Mouse (Mus musculus): ENCODE data around the gene Adam15. TPM values are rescaled to one million over a fixed set of nuclear protein-coding genes. Genes with fewer than 3 reads are reported as not detected.

Gene Adam15
- polyA plus RNA-seq, 1 experiment = 187 TPM

- WGBS = 8% methylated on average over 26 of the region's 26 CpGs
- no peak overlapping the region for H3K27ac ChIP-seq (ENCODE audit: control insufficient read depth, insufficient read depth, low read depth, low read length, poor library complexity)
- no peaks in the 10 kb centered on the region for H3K4me1 ChIP-seq (ENCODE audit: control insufficient read depth, insufficient read depth, low read length)
- H3K4me3 ChIP-seq (replicated peaks; ENCODE audit: control insufficient read depth, low read depth, low read length) = no peak overlapping the region
- TF ChIP-seq CTCF (IDR thresholded peaks at IDR 0.05; ENCODE audit: control insufficient read depth, insufficient read depth, low read length) = peak; percentile 87
- no peak for TF ChIP-seq POLR2A (IDR thresholded peaks at IDR 0.05; ENCODE audit: borderline replicate concordance, control insufficient read depth, low read depth, low read length)
Measured at GRCm38 (mm10) chr3:89315195-89315929, 34.4 kb downstream of the Adam15 start.

- H3K27ac ChIP-seq (ENCODE audit: control insufficient read depth, insufficient read depth, low read depth, low read length, poor library complexity) = no peak overlapping the region
- WGBS = 38% methylated on average over 2 of the region's 2 CpGs
- TF ChIP-seq POLR2A (IDR thresholded peaks at IDR 0.05; ENCODE audit: borderline replicate concordance, control insufficient read depth, low read depth, low read length) (no peak), CTCF (IDR thresholded peaks at IDR 0.05; ENCODE audit: control insufficient read depth, insufficient read depth, low read length) (no peak)
- no peaks in the 10 kb centered on the region for H3K4me1 ChIP-seq (ENCODE audit: control insufficient read depth, insufficient read depth, low read length)
- H3K4me3 ChIP-seq (replicated peaks; ENCODE audit: control insufficient read depth, low read depth, low read length) = no peak overlapping the region
Measured at GRCm38 (mm10) chr3:89314791-89315190, 35.0 kb downstream of the Adam15 start.

- 73% methylated on average over 5 of the region's 5 CpGs for WGBS
- no peak for TF ChIP-seq CTCF (IDR thresholded peaks at IDR 0.05; ENCODE audit: control insufficient read depth, insufficient read depth, low read length)
- no peak for TF ChIP-seq POLR2A (IDR thresholded peaks at IDR 0.05; ENCODE audit: borderline replicate concordance, control insufficient read depth, low read depth, low read length)
- H3K27ac ChIP-seq (ENCODE audit: control insufficient read depth, insufficient read depth, low read depth, low read length, poor library complexity) = no peak overlapping the region
- H3K4me1 ChIP-seq (ENCODE audit: control insufficient read depth, insufficient read depth, low read length) = no peaks in the 10 kb centered on the region
- no peak overlapping the region for H3K4me3 ChIP-seq (replicated peaks; ENCODE audit: control insufficient read depth, low read depth, low read length)
Measured at GRCm38 (mm10) chr3:89314340-89314739, 35.5 kb downstream of the Adam15 start.

- H3K27ac ChIP-seq (ENCODE audit: control insufficient read depth, insufficient read depth, low read depth, low read length, poor library complexity) = no peak overlapping the region
- 6% methylated on average over 9 of the region's 9 CpGs for WGBS
- no peaks in the 10 kb centered on the region for H3K4me1 ChIP-seq (ENCODE audit: control insufficient read depth, insufficient read depth, low read length)
- H3K4me3 ChIP-seq (replicated peaks; ENCODE audit: control insufficient read depth, low read depth, low read length) = no peak overlapping the region
- peak; percentile 81 for TF ChIP-seq CTCF (IDR thresholded peaks at IDR 0.05; ENCODE audit: control insufficient read depth, insufficient read depth, low read length)
- TF ChIP-seq POLR2A (IDR thresholded peaks at IDR 0.05; ENCODE audit: borderline replicate concordance, control insufficient read depth, low read depth, low read length) = no peak
Measured at GRCm38 (mm10) chr3:89308089-89308488, 41.7 kb downstream of the Adam15 start.

GRCm38 (mm10) chr3:89305551-89306325, 44.1 kb downstream of the Adam15 start:
- TF ChIP-seq CTCF (IDR thresholded peaks at IDR 0.05; ENCODE audit: control insufficient read depth, insufficient read depth, low read length) = no peak
- TF ChIP-seq POLR2A (IDR thresholded peaks at IDR 0.05; ENCODE audit: borderline replicate concordance, control insufficient read depth, low read depth, low read length) = no peak
- no peak overlapping the region for H3K4me3 ChIP-seq (replicated peaks; ENCODE audit: control insufficient read depth, low read depth, low read length)
- no peak overlapping the region for H3K27ac ChIP-seq (ENCODE audit: control insufficient read depth, insufficient read depth, low read depth, low read length, poor library complexity)
- no peaks in the 10 kb centered on the region for H3K4me1 ChIP-seq (ENCODE audit: control insufficient read depth, insufficient read depth, low read length)
- 82% methylated on average over 8 of the region's 8 CpGs for WGBS

- TF ChIP-seq POLR2A (IDR thresholded peaks at IDR 0.05; ENCODE audit: borderline replicate concordance, control insufficient read depth, low read depth, low read length) (no peak), CTCF (IDR thresholded peaks at IDR 0.05; ENCODE audit: control insufficient read depth, insufficient read depth, low read length) (no peak)
- no peaks in the 10 kb centered on the region for H3K4me1 ChIP-seq (ENCODE audit: control insufficient read depth, insufficient read depth, low read length)
Measured at GRCm38 (mm10) chr3:89305105-89305504, 44.7 kb downstream of the Adam15 start.

GRCm38 (mm10) chr3:89304440-89304839, 45.4 kb downstream of the Adam15 start:
- H3K27ac ChIP-seq (ENCODE audit: control insufficient read depth, insufficient read depth, low read depth, low read length, poor library complexity) = no peak overlapping the region
- no peak overlapping the region for H3K4me3 ChIP-seq (replicated peaks; ENCODE audit: control insufficient read depth, low read depth, low read length)
- WGBS = 81% methylated on average over 6 of the region's 6 CpGs
- TF ChIP-seq CTCF (IDR thresholded peaks at IDR 0.05; ENCODE audit: control insufficient read depth, insufficient read depth, low read length) = no peak
- no peak for TF ChIP-seq POLR2A (IDR thresholded peaks at IDR 0.05; ENCODE audit: borderline replicate concordance, control insufficient read depth, low read depth, low read length)
- H3K4me1 ChIP-seq (ENCODE audit: control insufficient read depth, insufficient read depth, low read length) = no peaks in the 10 kb centered on the region

More at GRCm38 (mm10) chr3:89305105-89305504, 44.7 kb downstream of the Adam15 start:
- 77% methylated on average over 4 of the region's 4 CpGs for WGBS
- Histone ChIP-seq H3K4me3 (replicated peaks; ENCODE audit: control insufficient read depth, low read depth, low read length) (no peak overlapping the region), H3K27ac (ENCODE audit: control insufficient read depth, insufficient read depth, low read depth, low read length, poor library complexity) (no peak overlapping the region)

GRCm38 (mm10) chr3:89300514-89300913, 49.3 kb downstream of the Adam15 start:
- 53% methylated on average over 2 of the region's 2 CpGs for WGBS
- peaks cover 3% of the 10 kb centered on the region; the same call in 1 of the 2 replicates for H3K4me1 ChIP-seq (ENCODE audit: control insufficient read depth, insufficient read depth, low read length)
- TF ChIP-seq POLR2A (IDR thresholded peaks at IDR 0.05; ENCODE audit: borderline replicate concordance, control insufficient read depth, low read depth, low read length) (no peak), CTCF (IDR thresholded peaks at IDR 0.05; ENCODE audit: control insufficient read depth, insufficient read depth, low read length) (no peak)
- no peak overlapping the region for H3K27ac ChIP-seq (ENCODE audit: control insufficient read depth, insufficient read depth, low read depth, low read length, poor library complexity)
- H3K4me3 ChIP-seq (replicated peaks; ENCODE audit: control insufficient read depth, low read depth, low read length) = no peak overlapping the region

All from bone marrow, adult 2 months (tissue).